Mouse (Mus musculus): ENCODE measurements around the gene Farp2. TPM values are rescaled to one million over a fixed set of nuclear protein-coding genes. Genes with fewer than 3 reads are reported as not detected.

The Farp2 gene
- polyA plus RNA-seq, 1 experiment, result 4.7 TPM

GRCm38 (mm10) chr1:93618948-93619347, 107.1 kb downstream of the Farp2 start:
- 63% methylated on average over 5 of the region's 5 CpGs for WGBS
- H3K4me1 ChIP-seq (ENCODE audit: control insufficient read depth, insufficient read depth, low read length), result no peaks in the 10 kb centered on the region
- no peak overlapping the region for H3K4me3 ChIP-seq (replicated peaks; ENCODE audit: extremely low read depth, low read depth, low read length)
- DNase-seq, result no peak
- TF ChIP-seq CTCF (IDR thresholded peaks at IDR 0.05; ENCODE audit: insufficient read depth, low read length) (no peak), POLR2A (IDR thresholded peaks at IDR 0.05; ENCODE audit: borderline replicate concordance, extremely low read depth, low read depth, low read length) (no peak)

- TF ChIP-seq CTCF (IDR thresholded peaks at IDR 0.05; ENCODE audit: insufficient read depth, low read length), result no peak
- TF ChIP-seq POLR2A (IDR thresholded peaks at IDR 0.05; ENCODE audit: borderline replicate concordance, extremely low read depth, low read depth, low read length), result no peak
- no peak for DNase-seq
- 71% methylated on average over 1 of the region's 1 CpGs for WGBS
- no peak overlapping the region for H3K4me3 ChIP-seq (replicated peaks; ENCODE audit: extremely low read depth, low read depth, low read length)
- H3K4me1 ChIP-seq (ENCODE audit: control insufficient read depth, insufficient read depth, low read length), result no peaks in the 10 kb centered on the region
These were observed 112.6 kb downstream of the Farp2 start for GRCm38 (mm10) chr1:93624502-93624901.

- Histone ChIP-seq H3K4me3 (replicated peaks; ENCODE audit: extremely low read depth, low read depth, low read length) (no peak overlapping the region), H3K4me1 (ENCODE audit: control insufficient read depth, insufficient read depth, low read length) (peaks cover 12% of the 10 kb centered on the region; the same call in 1 of the 2 replicates)
- TF ChIP-seq POLR2A (IDR thresholded peaks at IDR 0.05; ENCODE audit: borderline replicate concordance, extremely low read depth, low read depth, low read length), result no peak
- TF ChIP-seq CTCF (IDR thresholded peaks at IDR 0.05; ENCODE audit: insufficient read depth, low read length), result no peak
- 67% methylated on average over 3 of the region's 3 CpGs for WGBS
- DNase-seq, result no peak
These were observed 118.9 kb downstream of the Farp2 start for GRCm38 (mm10) chr1:93630796-93631195.

- Histone ChIP-seq H3K4me1 (ENCODE audit: control insufficient read depth, insufficient read depth, low read length) (peaks cover 15% of the 10 kb centered on the region; the same call in 1 of the 2 replicates), H3K4me3 (replicated peaks; ENCODE audit: extremely low read depth, low read depth, low read length) (no peak overlapping the region)
- DNase-seq, result no peak
- no peak for TF ChIP-seq CTCF (IDR thresholded peaks at IDR 0.05; ENCODE audit: insufficient read depth, low read length)
- TF ChIP-seq POLR2A (IDR thresholded peaks at IDR 0.05; ENCODE audit: borderline replicate concordance, extremely low read depth, low read depth, low read length), result no peak
- WGBS, result 60% methylated on average over 3 of the region's 3 CpGs
These were observed 120.8 kb downstream of the Farp2 start for GRCm38 (mm10) chr1:93632723-93633122.

- peak overlapping the region; percentile 83 for H3K4me3 ChIP-seq (replicated peaks; ENCODE audit: extremely low read depth, low read depth, low read length)
- DNase-seq, result no peak
- TF ChIP-seq POLR2A (IDR thresholded peaks at IDR 0.05; ENCODE audit: borderline replicate concordance, extremely low read depth, low read depth, low read length), result no peak
- TF ChIP-seq CTCF (IDR thresholded peaks at IDR 0.05; ENCODE audit: insufficient read depth, low read length), result no peak
- 3% methylated on average over 6 of the region's 6 CpGs for WGBS
- H3K4me1 ChIP-seq (ENCODE audit: control insufficient read depth, insufficient read depth, low read length), result peaks cover 15% of the 10 kb centered on the region; the same call in 1 of the 2 replicates
These were observed 122.6 kb downstream of the Farp2 start for GRCm38 (mm10) chr1:93634481-93634891.

- DNase-seq, result no peak
- Histone ChIP-seq H3K4me3 (replicated peaks; ENCODE audit: extremely low read depth, low read depth, low read length) (peak overlapping the region; percentile 83), H3K4me1 (ENCODE audit: control insufficient read depth, insufficient read depth, low read length) (peaks cover 15% of the 10 kb centered on the region; the same call in 1 of the 2 replicates)
- TF ChIP-seq CTCF (IDR thresholded peaks at IDR 0.05; ENCODE audit: insufficient read depth, low read length) (no peak), POLR2A (IDR thresholded peaks at IDR 0.05; ENCODE audit: borderline replicate concordance, extremely low read depth, low read depth, low read length) (no peak)
- under 1% methylated on average over 54 of the region's 58 CpGs for WGBS
These were observed 123.3 kb downstream of the Farp2 start for GRCm38 (mm10) chr1:93635091-93635579.

- WGBS, result under 1% methylated on average over 44 of the region's 44 CpGs
- peak overlapping the region; percentile 93 for H3K4me3 ChIP-seq (replicated peaks; ENCODE audit: extremely low read depth, low read depth, low read length)
- peak; percentile 98 for DNase-seq
- H3K4me1 ChIP-seq (ENCODE audit: control insufficient read depth, insufficient read depth, low read length), result peaks cover 15% of the 10 kb centered on the region; the same call in 1 of the 2 replicates
- TF ChIP-seq POLR2A (IDR thresholded peaks at IDR 0.05; ENCODE audit: borderline replicate concordance, extremely low read depth, low read depth, low read length) (peak; percentile 74; the same call in 1 of the 2 replicates), CTCF (IDR thresholded peaks at IDR 0.05; ENCODE audit: insufficient read depth, low read length) (no peak)
These were observed 123.8 kb downstream of the Farp2 start for GRCm38 (mm10) chr1:93635580-93636192.

- 27% methylated on average over 7 of the region's 7 CpGs for WGBS
- Histone ChIP-seq H3K4me3 (replicated peaks; ENCODE audit: extremely low read depth, low read depth, low read length) (peak overlapping the region; percentile 93), H3K4me1 (ENCODE audit: control insufficient read depth, insufficient read depth, low read length) (peaks cover 14% of the 10 kb centered on the region; the same call in 1 of the 2 replicates)
- TF ChIP-seq CTCF (IDR thresholded peaks at IDR 0.05; ENCODE audit: insufficient read depth, low read length), result no peak
- no peak for TF ChIP-seq POLR2A (IDR thresholded peaks at IDR 0.05; ENCODE audit: borderline replicate concordance, extremely low read depth, low read depth, low read length)
- DNase-seq, result no peak
These were observed 124.5 kb downstream of the Farp2 start for GRCm38 (mm10) chr1:93636211-93636897.

GRCm38 (mm10) chr1:93641978-93642377, 130.1 kb downstream of the Farp2 start:
- Histone ChIP-seq H3K4me1 (ENCODE audit: control insufficient read depth, insufficient read depth, low read length) (no peaks in the 10 kb centered on the region), H3K4me3 (replicated peaks; ENCODE audit: extremely low read depth, low read depth, low read length) (no peak overlapping the region)
- no peak for DNase-seq
- WGBS, result 82% methylated on average over 2 of the region's 2 CpGs
- TF ChIP-seq CTCF (IDR thresholded peaks at IDR 0.05; ENCODE audit: insufficient read depth, low read length), result no peak
- no peak for TF ChIP-seq POLR2A (IDR thresholded peaks at IDR 0.05; ENCODE audit: borderline replicate concordance, extremely low read depth, low read depth, low read length)
